Mouse (Mus musculus): ENCODE results near the gene Pex7.

GRCm38 (mm10) chr10:19935295-19935623 is 27.8 kb upstream of the Pex7 start:
- no peak for TF ChIP-seq POLR2A (IDR thresholded peaks at IDR 0.05; ENCODE audit: extremely low read depth, insufficient read depth, low read length)
- no peak for TF ChIP-seq CTCF (IDR thresholded peaks at IDR 0.05; ENCODE audit: extremely low read depth, insufficient read depth, low read length)

Measured in cortical plate, adult 2 months (tissue).